Mouse (Mus musculus) liver, embryonic 11.5 days (tissue): ENCODE measurements at regions not wholly inside any gene's neighbourhood (a gene's known extent, or its start where the extent isn't known, plus 50 kb on each side); places are given as distances from the start of the nearest gene placed in this dataset.

Experiments used
- ATAC-seq: fragments of 200-750 bp; cut with Nextera tagmentation; replicated peaks from 2 replicates; pipeline ENCODE4 v1.8.0; 2017; ENCODE audit warnings: moderate number of reproducible peaks, mild to moderate bottlenecking, moderate TSS enrichment, moderate library complexity; ENCODE audit not compliant: low FRiP score
- DNase-seq: peaks from one replicate; pipeline ENCODE4 v3.0.0-alpha.2; 2017; ENCODE audit warnings: low spot score
- H3K27ac ChIP-seq: fragments of 300-500 bp; sonication (generic); 2 replicates; pipeline ENCODE4 v1.5.1; 2014; ENCODE audit warnings: mild to moderate bottlenecking, low read depth, low read length, control low read depth
- H3K27me3 ChIP-seq: fragments of 300-500 bp; sonication (generic); replicated peaks from 2 replicates; pipeline ENCODE4 v1.6.1; 2014; ENCODE audit warnings: low read length, mixed read lengths; ENCODE audit not compliant: control insufficient read depth, insufficient read depth
- H3K36me3 ChIP-seq: fragments of 300-500 bp; sonication (generic); 2 replicates; pipeline ENCODE4 v1.6.1; 2014; ENCODE audit warnings: mild to moderate bottlenecking, low read length, moderate library complexity, mixed read lengths; ENCODE audit not compliant: control insufficient read depth, insufficient read depth
- H3K4me1 ChIP-seq: fragments of 300-500 bp; sonication (generic); replicated peaks from 2 replicates; pipeline ENCODE4 v1.6.1; 2014; ENCODE audit warnings: low read length, mixed read lengths; ENCODE audit not compliant: control insufficient read depth, insufficient read depth
- H3K4me2 ChIP-seq: fragments of 300-500 bp; sonication (generic); 2 replicates; pipeline ENCODE4 v1.6.1; 2014; ENCODE audit warnings: mild to moderate bottlenecking, control low read depth, moderate library complexity
- H3K4me3 ChIP-seq: fragments of 300-500 bp; sonication (generic); 2 replicates; pipeline ENCODE4 v1.5.1; 2014; ENCODE audit warnings: low read depth, low read length, control low read depth
- H3K9ac ChIP-seq: fragments of 300-500 bp; sonication (generic); 2 replicates; pipeline ENCODE4 v1.6.1; 2014; ENCODE audit warnings: low read depth, low read length, control low read depth
- H3K9me3 ChIP-seq: fragments of 300-500 bp; sonication (generic); 2 replicates; pipeline ENCODE4 v1.6.1; 2016; ENCODE audit warnings: low read length, inconsistent platforms, mixed read lengths; ENCODE audit not compliant: control insufficient read depth
- WGBS: fragments of 180-500 bp; shearing (Covaris S2); extraction: QIAGEN DNeasy Blood & Tissue Kit; methylation state at CpG from one replicate; pipeline ENCODE4 v1.1.7; 2014; 5-methylcytosine and 5-hydroxymethylcytosine counted together

- no peak overlapping the region for H3K4me3 ChIP-seq
- 63% methylated on average over 4 of the region's 4 CpGs for WGBS
- H3K36me3 ChIP-seq = no peaks in the 10 kb centered on the region
- H3K27me3 ChIP-seq = peaks cover 5% of the 10 kb centered on the region
- H3K9ac ChIP-seq = no peak overlapping the region
- H3K9me3 ChIP-seq = no peaks in the 10 kb centered on the region
- no peak overlapping the region for H3K27ac ChIP-seq
- DNase-seq = no peak
- no peaks in the 10 kb centered on the region for H3K4me1 ChIP-seq
- no peak for ATAC-seq
- H3K4me2 ChIP-seq = no peak overlapping the region
These were observed 224.5 kb upstream of the Irx5 start for GRCm38 (mm10) chr8:92132949-92133348.

- DNase-seq = no peak
- 81% methylated on average over 5 of the region's 5 CpGs for WGBS
These were observed 224.9 kb upstream of the Irx5 start for GRCm38 (mm10) chr8:92132526-92132925.

DNA sequence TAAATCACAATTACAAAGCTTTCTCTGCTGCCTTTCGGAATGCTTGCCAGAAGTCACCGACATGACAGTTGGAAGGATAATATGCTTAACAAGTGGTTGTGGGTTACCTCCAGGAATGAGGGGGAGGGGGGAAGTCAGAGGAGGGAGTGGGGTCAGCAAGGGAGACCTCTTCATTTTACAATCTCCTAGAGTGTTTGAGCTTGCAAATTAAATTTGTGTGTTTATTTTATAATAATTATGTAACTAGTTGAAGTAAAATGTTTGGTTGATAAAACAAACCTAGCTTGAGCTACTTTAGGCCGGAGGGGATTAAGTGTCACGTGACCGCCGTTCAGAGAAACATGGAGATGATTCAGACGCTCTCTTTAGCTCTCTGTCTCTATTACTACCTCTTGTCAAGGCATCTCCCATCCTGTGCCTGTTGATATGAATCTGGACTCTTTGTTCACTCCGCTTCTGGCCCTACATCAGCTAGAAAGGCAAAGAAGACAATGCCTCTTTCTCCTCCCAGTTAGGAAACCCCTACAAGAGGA, 227.3 kb upstream of the Irx5 start:
- 66% methylated on average over 8 of the region's 8 CpGs for WGBS

More at GRCm38 (mm10) chr8:92132526-92132925, 224.9 kb upstream of the Irx5 start:
- no peaks in the 10 kb centered on the region for H3K4me1 ChIP-seq
- no peak overlapping the region for H3K9ac ChIP-seq
- H3K27ac ChIP-seq = no peak overlapping the region
- ATAC-seq = no peak
- peaks cover 5% of the 10 kb centered on the region for H3K27me3 ChIP-seq
- H3K9me3 ChIP-seq = no peaks in the 10 kb centered on the region
- H3K4me3 ChIP-seq = no peak overlapping the region
- no peaks in the 10 kb centered on the region for H3K36me3 ChIP-seq
- no peak overlapping the region for H3K4me2 ChIP-seq

DNA sequence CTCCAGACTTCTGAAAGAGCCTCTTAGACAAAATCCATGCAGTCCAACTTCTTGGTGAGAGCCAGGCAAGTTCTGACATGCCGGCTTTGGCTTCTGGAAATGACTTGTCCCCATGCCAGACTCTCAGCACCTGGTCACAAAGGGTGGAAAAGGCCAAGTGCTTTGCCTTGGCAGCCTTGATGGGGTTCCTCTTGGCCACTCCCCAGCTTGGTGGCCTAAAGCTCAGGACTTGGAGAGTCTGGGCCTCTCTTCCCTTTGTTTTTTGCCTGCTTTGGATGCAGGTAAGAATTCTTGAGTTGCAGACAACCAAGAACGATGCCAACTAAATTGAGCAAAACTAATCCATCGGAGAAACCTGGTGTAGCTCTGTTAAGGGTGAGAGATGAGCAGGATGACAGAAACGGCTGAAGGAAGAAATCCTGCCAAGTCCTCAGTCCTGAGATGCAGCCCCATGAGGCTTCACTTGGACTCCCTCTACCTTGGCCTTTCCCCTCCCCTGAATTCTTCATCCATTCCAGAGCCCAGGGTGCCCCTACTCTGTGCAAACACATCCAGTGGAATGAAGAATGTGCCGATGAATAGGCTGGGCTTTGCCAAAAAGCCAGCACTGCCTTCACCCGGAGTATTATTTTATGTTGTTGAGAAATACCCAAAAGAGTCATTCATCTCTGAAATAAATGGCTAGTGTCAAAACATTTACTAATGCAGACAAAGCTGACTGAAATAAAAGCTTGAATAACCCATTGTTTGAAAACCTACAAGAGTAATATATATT, 228.0 kb upstream of the Irx5 start:
- WGBS = 69% methylated on average over 6 of the region's 6 CpGs
- H3K27ac ChIP-seq = no peak overlapping the region

More for the DNA sequence above, 227.3 kb upstream of the Irx5 start:
- Histone ChIP-seq H3K4me1 (no peaks in the 10 kb centered on the region), H3K27me3 (peaks cover 5% of the 10 kb centered on the region), H3K9me3 (no peaks in the 10 kb centered on the region), H3K4me2 (no peak overlapping the region), H3K36me3 (no peaks in the 10 kb centered on the region), H3K4me3 (no peak overlapping the region), H3K9ac (no peak overlapping the region), H3K27ac (no peak overlapping the region)
- DNase-seq (no peak), ATAC-seq (no peak)

GRCm38 (mm10) chr8:92125631-92126030, 231.8 kb upstream of the Irx5 start:
- Histone ChIP-seq H3K9ac (no peak overlapping the region), H3K27me3 (no peaks in the 10 kb centered on the region), H3K36me3 (no peaks in the 10 kb centered on the region), H3K4me2 (no peak overlapping the region), H3K9me3 (no peaks in the 10 kb centered on the region), H3K4me3 (no peak overlapping the region), H3K27ac (no peak overlapping the region), H3K4me1 (no peaks in the 10 kb centered on the region)
- no peak for DNase-seq
- WGBS = 64% methylated on average over 3 of the region's 3 CpGs
- ATAC-seq = no peak

More for the DNA sequence above, 228.0 kb upstream of the Irx5 start:
- DNase-seq (no peak), ATAC-seq (no peak)
- H3K4me3 ChIP-seq = no peak overlapping the region
- H3K9me3 ChIP-seq = no peaks in the 10 kb centered on the region
- no peaks in the 10 kb centered on the region for H3K36me3 ChIP-seq
- H3K9ac ChIP-seq = no peak overlapping the region
- H3K27me3 ChIP-seq = peaks cover 5% of the 10 kb centered on the region; the same call in 1 of the 2 replicates
- no peak overlapping the region for H3K4me2 ChIP-seq
- no peaks in the 10 kb centered on the region for H3K4me1 ChIP-seq

DNA sequence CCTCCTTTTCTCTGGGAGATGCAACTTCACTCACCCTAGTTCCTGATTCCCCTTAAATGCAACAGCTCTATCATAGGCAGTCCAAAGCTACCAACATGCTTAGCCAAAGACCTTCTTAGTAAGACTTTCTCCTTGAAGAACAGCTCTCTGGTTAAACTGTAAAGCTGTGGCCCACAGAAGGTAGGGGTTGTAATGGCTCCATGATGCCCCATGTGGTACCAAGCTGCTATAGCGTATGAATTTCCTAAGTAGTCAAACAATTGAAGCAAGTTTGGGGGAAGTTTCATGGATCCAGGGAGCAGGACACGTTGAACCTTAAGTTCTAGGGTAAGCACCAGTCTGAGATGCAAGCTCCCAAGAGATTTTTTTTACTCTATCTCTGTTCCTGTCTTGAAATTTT, 236.1 kb upstream of the Irx5 start:
- no peaks in the 10 kb centered on the region for H3K27me3 ChIP-seq
- no peak overlapping the region for H3K27ac ChIP-seq
- H3K9ac ChIP-seq = no peak overlapping the region
- H3K36me3 ChIP-seq = no peaks in the 10 kb centered on the region
- no peak overlapping the region for H3K4me2 ChIP-seq
- WGBS = 24% methylated on average over 2 of the region's 2 CpGs
- DNase-seq (no peak), ATAC-seq (no peak)
- no peaks in the 10 kb centered on the region for H3K9me3 ChIP-seq
- H3K4me3 ChIP-seq = no peak overlapping the region
- H3K4me1 ChIP-seq = no peaks in the 10 kb centered on the region

DNA sequence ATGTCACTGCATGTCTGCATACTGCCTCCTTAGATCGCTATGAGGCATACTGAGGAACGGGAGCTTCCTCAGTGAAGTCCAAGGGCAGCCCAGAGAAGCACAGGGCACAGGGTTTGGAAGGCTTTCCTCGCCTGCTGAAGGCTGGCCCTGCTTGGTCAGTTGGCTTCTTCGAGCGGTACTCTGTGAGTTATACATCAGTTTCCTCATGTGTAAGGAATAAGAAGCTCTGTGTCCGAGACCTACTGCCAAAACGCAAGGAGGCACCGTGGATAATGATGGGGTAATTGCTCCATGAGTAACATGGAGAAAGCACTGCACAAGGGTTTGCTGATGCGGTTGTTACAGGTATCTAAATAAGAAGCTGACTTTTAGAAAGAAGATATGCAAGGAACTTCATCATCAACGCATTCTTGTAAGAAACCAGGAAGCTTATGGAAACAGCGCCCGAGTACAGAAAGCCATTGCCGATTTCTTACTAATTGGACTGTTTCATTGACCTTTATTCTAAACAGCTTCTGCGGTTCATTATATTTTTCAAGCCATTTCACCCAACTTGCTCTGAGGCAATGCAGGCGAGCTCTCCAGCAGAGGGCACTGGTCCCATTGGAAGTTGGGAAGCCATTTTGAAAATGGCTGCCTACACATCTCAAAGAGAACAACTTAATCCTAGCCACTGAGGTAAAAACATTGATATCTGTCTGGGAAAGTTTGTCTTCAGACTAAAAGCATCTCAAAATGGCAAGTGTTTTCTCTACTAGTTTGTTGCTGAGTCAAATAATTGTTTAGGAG, 241.8 kb upstream of the Irx5 start:
- WGBS = 88% methylated on average over 15 of the region's 15 CpGs
- no peak for ATAC-seq

GRCm38 (mm10) chr8:92114311-92115275, 242.8 kb upstream of the Irx5 start:
- ATAC-seq (no peak), DNase-seq (no peak)
- H3K9me3 ChIP-seq = no peaks in the 10 kb centered on the region
- no peak overlapping the region for H3K27ac ChIP-seq
- H3K4me3 ChIP-seq = no peak overlapping the region
- no peak overlapping the region for H3K4me2 ChIP-seq
- no peak overlapping the region for H3K9ac ChIP-seq
- no peaks in the 10 kb centered on the region for H3K27me3 ChIP-seq
- no peaks in the 10 kb centered on the region for H3K36me3 ChIP-seq
- 50% methylated on average over 22 of the region's 22 CpGs for WGBS
- no peaks in the 10 kb centered on the region for H3K4me1 ChIP-seq

More for the DNA sequence above, 241.8 kb upstream of the Irx5 start:
- no peak overlapping the region for H3K4me3 ChIP-seq
- H3K9me3 ChIP-seq = no peaks in the 10 kb centered on the region
- H3K4me2 ChIP-seq = no peak overlapping the region
- H3K36me3 ChIP-seq = no peaks in the 10 kb centered on the region
- DNase-seq = no peak
- H3K27me3 ChIP-seq = no peaks in the 10 kb centered on the region
- H3K27ac ChIP-seq = no peak overlapping the region
- no peaks in the 10 kb centered on the region for H3K4me1 ChIP-seq
- no peak overlapping the region for H3K9ac ChIP-seq
